Mouse (Mus musculus): Measurements from ENCODE around the gene Astl.

DNA sequence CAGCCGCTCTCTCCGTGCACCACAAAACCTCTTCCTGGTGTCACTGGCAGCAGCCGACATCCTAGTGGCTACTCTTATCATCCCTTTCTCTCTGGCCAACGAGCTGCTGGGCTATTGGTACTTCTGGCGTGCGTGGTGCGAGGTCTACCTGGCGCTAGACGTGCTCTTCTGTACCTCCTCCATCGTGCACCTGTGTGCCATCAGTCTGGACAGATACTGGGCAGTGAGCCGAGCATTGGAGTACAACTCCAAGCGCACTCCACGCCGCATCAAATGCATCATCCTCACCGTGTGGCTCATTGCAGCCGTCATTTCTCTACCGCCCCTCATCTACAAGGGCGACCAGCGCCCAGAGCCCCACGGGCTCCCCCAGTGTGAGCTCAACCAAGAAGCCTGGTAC lies 25.3 kb downstream of the Astl start:
- TF ChIP-seq ZC3H11A (IDR thresholded peaks at IDR 0.05; ENCODE audit: low read depth, low read length) (no peak), POLR2A (IDR thresholded peaks at IDR 0.05; ENCODE audit: control insufficient read depth in 1 of 2, insufficient read depth in 1 of 2, low read depth in 1 of 2, low read length in 2 of 2, poor library complexity in 1 of 2) (no peak), CTCF (IDR thresholded peaks at IDR 0.05 in 2 of 3, conservative IDR thresholded peaks at IDR 0.05 in 1 of 3; ENCODE audit: control insufficient read depth in 1 of 3, insufficient read depth in 1 of 3, low read depth in 2 of 3, low read length in 3 of 3, poor library complexity in 1 of 3, severe bottlenecking in 1 of 3) (no peak), GABPA (IDR thresholded peaks at IDR 0.05; ENCODE audit: low read depth, low read length) (no peak), TBP (IDR thresholded peaks at IDR 0.05; ENCODE audit: low read depth, low read length) (no peak), USF2 (IDR thresholded peaks at IDR 0.05; ENCODE audit: borderline replicate concordance in 1 of 2, insufficient read depth in 1 of 2, low read depth in 1 of 2, low read length in 2 of 2) (no peak), EP300 (IDR thresholded peaks at IDR 0.05; ENCODE audit: low read depth in 1 of 2, low read length in 2 of 2) (no peak), HCFC1 (IDR thresholded peaks at IDR 0.05; ENCODE audit: low read depth, low read length) (no peak), POLR2AphosphoS2 (IDR thresholded peaks at IDR 0.05; ENCODE audit: low read length) (no peak), RCOR1 (IDR thresholded peaks at IDR 0.05; ENCODE audit: low read depth, low read length) (no peak), E2F4 (IDR thresholded peaks at IDR 0.05; ENCODE audit: borderline replicate concordance, low read depth, low read length) (no peak), USF1 (IDR thresholded peaks at IDR 0.05; ENCODE audit: low read depth, low read length) (no peak)
